12 mouse cellular contexts compared by ENCODE assay signal in genomic region chr16:43309968-43310431, GRCm38 (mm10).
DNase-seq lines count a peak whose midpoint lies in the region; ATAC-seq and TF ChIP-seq lines count a peak whose summit lies in the region.
"Had no signal": no experiment of that assay in that cellular context is flagged by ENCODE, and none has a peak within 500 bp of the region (broad histone marks: within the 10 kb centered on the region; RNA-seq: fewer than 3 reads in every experiment).

No protein-coding gene starts in this region.

- peaks cover 0 to 9% of the 10 kb centered on the region in 2 experiments; a peak in 1 of 4 replicates for H3K4me1 ChIP-seq in heart, embryonic 14.5 days (ENCODE audit: control insufficient read depth in 2 of 2, insufficient read depth in 2 of 2, low read length in 2 of 2)
- no peaks in the 10 kb centered on the region; the same call in 1 of the 2 replicates for H3K4me1 ChIP-seq in cortical plate, adult 2 months (ENCODE audit: control insufficient read depth, insufficient read depth, low read length)
- peaks cover 30% of the 10 kb centered on the region for H3K4me1 ChIP-seq in hindbrain, embryonic 10.5 days (replicated peaks)
- H3K4me1 ChIP-seq in midbrain, embryonic 15.5 days: peaks cover 12% of the 10 kb centered on the region
- H3K4me1 ChIP-seq: stomach, embryonic 15.5 days had no signal

- H3K4me2 ChIP-seq in heart, embryonic 14.5 days (ENCODE audit: low read length): peak overlapping the region; percentile 36; the same call in 1 of the 2 replicates
- H3K4me2 ChIP-seq in midbrain, embryonic 15.5 days: no peak overlapping the region
- H3K4me2 ChIP-seq: stomach, embryonic 15.5 days had no signal

- no peaks in the 10 kb centered on the region for H3K27me3 ChIP-seq in heart, embryonic 14.5 days (ENCODE audit: control insufficient read depth, insufficient read depth, low read length)
- no peaks in the 10 kb centered on the region for H3K27me3 ChIP-seq in hindbrain, embryonic 10.5 days (ENCODE audit: insufficient read depth, poor library complexity, severe bottlenecking)
- H3K27me3 ChIP-seq in midbrain, embryonic 15.5 days (replicated peaks): no peaks in the 10 kb centered on the region
- H3K27me3 ChIP-seq: stomach, embryonic 15.5 days had no signal

- peak overlapping the region; percentile 32; the same call in 1 of the 2 replicates for H3K9ac ChIP-seq in heart, embryonic 14.5 days (ENCODE audit: low read length)
- no peak overlapping the region for H3K9ac ChIP-seq in midbrain, embryonic 15.5 days
- H3K9ac ChIP-seq: stomach, embryonic 15.5 days had no signal

- TF ChIP-seq CTCF in cortical plate, adult 2 months (IDR thresholded peaks at IDR 0.05; ENCODE audit: extremely low read depth, insufficient read depth, low read length): no peak

- 47% methylated on average over 4 of the region's 4 CpGs for WGBS in heart, embryonic 14.5 days
- WGBS in hindbrain, embryonic 10.5 days: 27% methylated on average over 4 of the region's 4 CpGs
- 9% methylated on average over 4 of the region's 4 CpGs for WGBS in midbrain, embryonic 15.5 days

- TF ChIP-seq POLR2A in cortical plate, adult 2 months (IDR thresholded peaks at IDR 0.05; ENCODE audit: extremely low read depth, insufficient read depth, low read length): no peak

- H3K4me3 ChIP-seq in heart, embryonic 14.5 days (ENCODE audit: control insufficient read depth in 1 of 2, insufficient read depth in 1 of 2, low read depth in 1 of 2, low read length in 2 of 2): no peak overlapping the region
- H3K4me3 ChIP-seq in cortical plate, adult 2 months (ENCODE audit: insufficient read depth, low read length): no peak overlapping the region
- no peak overlapping the region for H3K4me3 ChIP-seq in hindbrain, embryonic 10.5 days
- no peak overlapping the region for H3K4me3 ChIP-seq in midbrain, embryonic 15.5 days
- H3K4me3 ChIP-seq: stomach, embryonic 15.5 days had no signal

- intact Hi-C loops in heart, postnatal 14 days (cut with DNase I): no loop called here
- intact Hi-C loops in gastrocnemius, postnatal 14 days (cut with DNase I; ENCODE audit: low total_unique reads): no loop called here

- H3K9me3 ChIP-seq in heart, embryonic 14.5 days (ENCODE audit: control insufficient read depth, low read length): no peaks in the 10 kb centered on the region
- H3K9me3 ChIP-seq in hindbrain, embryonic 10.5 days: no peaks in the 10 kb centered on the region
- no peaks in the 10 kb centered on the region for H3K9me3 ChIP-seq in midbrain, embryonic 15.5 days
- H3K9me3 ChIP-seq: stomach, embryonic 15.5 days had no signal

- no peak for ATAC-seq in heart, embryonic 14.5 days (ENCODE audit: insufficient number of reproducible peaks, insufficient read depth, low FRiP score, low read depth)
- ATAC-seq in midbrain, embryonic 15.5 days (replicated peaks): peak; percentile 65; the same call in 1 of the 2 replicates
- ATAC-seq: activated CD4-positive, CD25-positive, alpha-beta regulatory T cell, adult 4 months had no signal

- no peak for DNase-seq in heart, postnatal 14 days
- DNase-seq in hindbrain, embryonic 10.5 days (ENCODE audit: low spot score): peak; percentile 46
- no peak for DNase-seq in urinary bladder, adult 2 months (ENCODE audit: low spot score)
- no peak for DNase-seq in right cerebral cortex, postnatal 4 days
- DNase-seq in gastrocnemius, postnatal 14 days: no peak
- DNase-seq: cerebellum, adult 8-10 months; kidney, postnatal 25 days had no signal

- H3K27ac ChIP-seq in heart, embryonic 14.5 days (replicated peaks in 1 of 2; ENCODE audit: control insufficient read depth in 1 of 2, insufficient read depth in 1 of 2, low read depth in 2 of 2, low read length in 2 of 2): peak overlapping the region; percentile 17 to 35
- H3K27ac ChIP-seq in cortical plate, adult 2 months (ENCODE audit: insufficient read depth, low read length): peak overlapping the region; percentile 73; the same call in 1 of the 2 replicates
- H3K27ac ChIP-seq in hindbrain, embryonic 10.5 days: peak overlapping the region; percentile 80
- H3K27ac ChIP-seq in midbrain, embryonic 15.5 days: peak overlapping the region; percentile 41
- H3K27ac ChIP-seq: stomach, embryonic 15.5 days had no signal

- H3K36me3 ChIP-seq in heart, embryonic 14.5 days (ENCODE audit: control insufficient read depth, insufficient read depth, low read length): no peaks in the 10 kb centered on the region
- no peaks in the 10 kb centered on the region for H3K36me3 ChIP-seq in hindbrain, embryonic 10.5 days
- H3K36me3 ChIP-seq in midbrain, embryonic 15.5 days (replicated peaks): no peaks in the 10 kb centered on the region
- H3K36me3 ChIP-seq: stomach, embryonic 15.5 days had no signal

Comparison
In these comparisons a context has a peak if more than half of its experiments do, and no peak if none do; other contexts are left out.
1. H3K27ac ChIP-seq: peak in every context shown above with its lines; median percentile 80 in hindbrain, embryonic 10.5 days; 73 in cortical plate, adult 2 months; 41 in midbrain, embryonic 15.5 days; 26 in heart, embryonic 14.5 days.